Mouse (Mus musculus) cerebellum, adult 2 months (tissue): Measurements from ENCODE around the gene Nrsn2.

Source experiments
- CTCF ChIP-seq: fragments of 200-500 bp; IDR thresholded peaks from 2 replicates; pipeline ENCODE4 v1.5.1; 2011; ENCODE audit warnings: low read depth, mild to moderate bottlenecking, control low read depth, low read length, moderate library complexity, borderline replicate concordance; ENCODE audit not compliant: insufficient read depth
- POLR2A ChIP-seq: fragments of 200-500 bp; IDR thresholded peaks from 2 replicates; pipeline ENCODE4 v1.6.1; 2011; ENCODE audit warnings: low read length, control low read depth, borderline replicate concordance; ENCODE audit not compliant: insufficient read depth

DNA sequence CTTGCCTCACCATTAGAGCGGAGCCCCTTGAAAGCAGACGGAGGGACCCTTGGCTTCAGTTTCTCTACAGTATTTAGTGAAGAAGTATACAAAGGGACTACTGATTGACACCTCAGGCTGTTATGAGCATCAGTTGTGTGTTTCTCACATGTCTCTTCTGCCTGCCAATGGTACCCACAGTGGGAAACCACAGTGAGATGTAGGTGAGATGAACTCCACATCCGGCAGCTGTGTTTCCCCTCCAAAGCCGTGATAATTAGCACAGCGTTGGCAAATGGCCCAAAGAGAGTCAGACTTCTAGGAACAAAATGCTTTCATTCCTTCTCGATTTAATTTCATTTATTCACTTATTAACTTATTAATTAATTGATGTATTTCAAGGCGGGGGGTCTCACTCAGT, 4.3 kb downstream of the Nrsn2 start:
- TF ChIP-seq CTCF: no peak
- no peak for TF ChIP-seq POLR2A
